Mouse (Mus musculus) adrenal gland, postnatal 25 days (tissue): ENCODE results near the gene Zfp108. TPM values are rescaled to one million over a fixed set of nuclear protein-coding genes. Genes with fewer than 3 reads are reported as not detected.
A peak's percentile ranks its signal among the peaks of the same experiment; 100 is the strongest.
"Not testable (repeated sequence)": the region's sequence is repeated elsewhere in the genome, so short reads cannot be mapped to it uniquely, and the experiment has no call there.

Source experiments
- DNase-seq: peaks from one replicate; pipeline ENCODE4 v3.0.0; 2021; ENCODE audit warnings: mixed read lengths
- long read RNA-seq: library from polyadenylated mRNA; stranded (forward); transcript quantifications from one replicate; pipeline ENCODE4 v2.0.0, GENCODE M21; 2021
- total RNA-seq: library from RNA; stranded (reverse); gene quantifications from 2 replicates; pipeline ENCODE4 v1.2.3, GENCODE M21; 2021

Zfp108 gene
- 3.3 and 4.1 TPM in 2 replicates for total RNA-seq
- long read RNA-seq, partial matches to known transcripts = 0 of 2 reads
- long read RNA-seq, other reads (novel, unspliced or antisense) = 2 of 2 reads

DNA sequence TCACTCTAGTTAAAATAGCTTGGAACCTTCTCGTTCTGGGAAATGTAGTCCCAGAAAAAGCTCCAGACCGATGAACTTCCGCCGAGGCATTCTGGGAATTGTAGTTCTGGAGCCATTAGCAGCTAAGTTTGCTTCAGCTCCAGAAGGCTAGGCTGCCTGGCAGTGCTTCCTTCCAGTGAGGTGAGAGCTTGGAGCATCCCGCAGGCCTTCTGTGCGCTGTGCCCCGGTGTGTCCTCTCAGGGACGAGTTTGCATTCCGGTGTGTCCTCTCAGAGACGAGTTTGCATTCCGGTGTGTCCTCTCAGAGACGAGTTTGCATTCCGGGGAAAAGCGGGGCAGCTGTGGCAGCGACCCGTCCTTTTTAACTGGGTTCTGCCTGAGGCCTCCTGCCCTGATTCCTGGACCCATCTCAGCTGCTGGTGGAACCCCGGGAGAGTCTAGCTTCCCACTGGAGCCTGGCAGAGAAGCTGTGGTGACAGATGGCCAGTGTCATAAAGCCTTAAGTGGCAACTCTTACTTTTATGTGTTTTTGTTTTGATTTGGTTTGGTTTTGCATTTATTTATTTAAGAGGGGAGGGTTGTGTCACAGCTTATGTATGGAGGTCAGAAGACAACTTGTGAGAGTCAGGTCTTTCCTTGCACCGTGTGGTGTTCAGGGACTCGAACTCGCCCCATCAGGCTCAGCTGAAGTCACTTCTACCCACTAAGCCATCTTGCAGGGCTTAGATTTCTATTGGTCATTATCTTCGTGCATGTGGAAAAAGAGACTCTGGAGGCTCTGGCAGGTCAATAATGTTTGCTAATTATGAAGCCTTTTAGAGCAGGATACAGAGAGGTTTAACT, at the start of gene Zfp108:
Gene Zfp108, plus strand, starts transcription at position 162 of the 842 bp plus-strand sequence.
- peak; percentile 71 for DNase-seq

DNA sequence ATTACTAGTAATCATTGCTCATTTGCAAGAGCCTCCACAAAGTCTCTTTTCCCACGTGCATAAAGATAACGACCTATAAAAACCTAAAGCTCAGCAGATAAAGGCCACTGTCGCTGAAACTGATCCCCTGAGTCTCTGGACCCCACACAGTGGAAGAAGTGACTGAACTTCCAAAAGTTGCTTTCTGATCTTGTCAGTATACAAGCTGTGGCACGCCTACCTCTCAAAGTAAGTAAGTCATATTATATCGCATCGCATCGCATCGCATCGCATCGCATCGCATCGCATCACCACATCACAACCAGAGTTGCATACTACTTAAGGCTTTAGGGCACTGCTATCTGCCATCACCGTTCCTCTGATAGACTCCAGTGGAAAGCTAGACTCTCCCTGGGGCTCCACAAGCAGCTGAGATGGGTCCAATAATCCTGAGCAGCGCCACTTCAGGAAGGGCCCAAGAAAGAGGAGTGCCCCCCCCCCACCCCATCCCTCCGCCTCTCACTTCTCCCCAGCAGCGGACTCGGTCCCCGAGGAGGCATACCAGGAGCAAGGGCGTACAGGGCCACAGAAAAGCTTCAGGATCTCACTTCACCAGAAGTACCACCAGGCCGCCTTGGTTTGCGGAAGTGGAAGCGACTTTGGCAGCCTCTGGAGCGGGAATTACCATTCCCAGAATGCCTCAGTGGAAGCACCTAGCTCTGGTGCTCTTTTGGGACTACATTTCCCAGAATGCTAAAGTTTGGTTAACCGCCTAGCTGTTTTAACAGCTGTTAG, 46.9 kb upstream of the Zfp108 start:
- DNase-seq = peak; percentile 47

DNA sequence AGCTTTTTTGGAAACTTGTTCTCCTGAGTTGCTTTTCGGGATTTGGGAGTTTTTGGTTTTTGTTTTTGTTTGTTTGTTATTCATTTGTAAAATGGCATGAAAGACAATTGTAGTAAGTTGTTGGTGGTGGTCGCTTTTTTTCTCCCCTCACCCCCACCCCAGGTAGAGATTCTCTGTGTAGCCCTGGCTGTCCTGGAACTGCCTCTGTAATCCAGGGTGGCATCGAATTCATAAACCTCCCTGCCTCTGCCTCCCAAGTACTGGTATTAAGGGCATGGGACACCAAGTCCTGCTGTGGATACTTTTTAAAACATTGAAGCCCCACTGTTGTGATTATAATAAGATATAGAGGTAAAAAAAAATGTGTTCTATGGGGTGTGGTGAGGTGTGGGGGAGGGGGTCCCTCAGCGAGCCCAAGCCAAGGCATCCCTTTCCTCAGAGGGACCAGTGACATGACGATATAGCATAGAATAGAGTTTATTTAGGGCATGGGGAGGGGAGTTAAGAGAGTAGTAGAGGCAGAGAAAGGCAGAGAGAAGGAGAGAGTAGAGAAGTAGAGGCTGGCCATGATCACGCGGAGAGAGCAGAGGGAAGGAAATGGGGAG, 46.2 kb upstream of the Zfp108 start:
- no peak for DNase-seq

DNA sequence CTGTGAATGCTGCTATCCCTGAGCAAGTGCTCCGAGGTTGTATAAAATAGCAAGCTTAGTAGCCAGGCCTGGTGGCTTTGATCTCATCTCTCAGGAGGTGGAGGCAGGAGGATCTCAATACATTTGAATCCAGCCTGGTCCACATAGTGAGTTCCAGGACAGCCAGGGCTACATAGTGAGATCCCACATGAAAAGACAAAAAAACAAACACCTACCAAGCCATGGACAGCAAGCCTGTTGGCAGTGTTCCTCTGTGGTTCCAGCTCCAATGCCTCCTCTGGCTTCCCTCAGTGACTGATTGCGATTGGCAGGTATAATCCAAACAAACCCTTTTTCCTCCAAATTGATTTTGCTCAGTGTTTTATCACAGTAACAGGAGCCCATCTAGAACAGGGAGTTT, 44.3 kb upstream of the Zfp108 start:
- no peak for DNase-seq

DNA sequence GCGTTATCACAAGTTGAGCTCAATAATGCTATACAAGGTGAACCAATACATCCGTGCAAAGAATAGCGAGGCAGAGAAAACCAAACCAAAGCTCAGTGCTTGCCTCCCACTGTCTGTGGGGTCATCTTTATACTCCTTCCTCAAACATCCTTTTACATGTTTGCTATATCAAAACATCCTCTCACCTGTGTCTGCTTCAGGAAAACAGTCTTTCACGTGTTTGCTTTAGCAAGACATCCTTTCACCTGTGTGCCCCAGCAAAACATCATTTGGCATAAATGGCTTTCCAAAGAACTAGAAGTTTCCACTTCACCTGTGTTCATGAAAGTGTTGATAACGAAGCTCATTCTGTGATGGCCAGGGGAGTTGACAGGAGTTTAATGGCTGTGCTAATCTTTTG, 43.3 kb upstream of the Zfp108 start, which contains the start of gene Zfp111:
Gene Zfp111, minus strand, starts transcription at position 101 of the 400 bp plus-strand sequence.
- no peak for DNase-seq

DNA sequence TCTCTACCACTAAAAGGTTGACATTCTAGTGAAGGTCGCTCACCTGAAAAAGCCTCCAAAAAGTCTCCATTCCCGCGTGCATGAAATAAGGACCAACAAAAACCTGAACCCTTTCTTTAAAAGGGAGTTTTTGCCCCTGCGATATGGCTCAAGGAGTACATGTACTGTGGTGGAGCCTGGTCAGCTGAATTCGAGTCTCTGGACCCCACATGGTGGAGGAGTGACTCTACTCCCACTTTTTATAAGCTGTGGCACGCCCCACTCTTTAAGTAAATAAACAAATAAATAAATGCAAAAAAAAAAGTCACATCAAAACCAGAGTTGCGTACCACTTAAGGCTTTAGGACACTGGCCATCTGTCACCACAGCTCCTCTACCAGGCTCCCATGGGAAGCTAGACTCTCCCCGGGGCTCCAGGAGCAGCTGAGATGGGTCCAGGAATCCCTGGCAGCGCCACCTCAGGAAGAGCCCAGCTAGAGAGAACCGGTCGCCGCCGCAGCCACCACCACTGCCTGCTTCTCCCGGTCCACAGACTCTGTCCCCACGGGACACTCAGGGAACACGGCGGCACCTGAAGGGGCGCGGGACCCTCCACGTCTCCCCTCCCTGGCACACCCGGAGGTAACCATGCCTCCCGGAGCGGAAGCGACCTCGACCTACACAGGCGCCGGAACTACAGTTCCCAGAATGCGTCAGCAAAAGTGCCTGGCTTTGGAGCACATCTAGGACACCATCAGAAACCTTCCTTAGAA, 17.4 kb upstream of the Zfp108 start, which contains the start of gene Zfp109:
Gene Zfp109, minus strand, starts transcription at position 521 of the 752 bp plus-strand sequence.
- DNase-seq = peak; percentile 57

DNA sequence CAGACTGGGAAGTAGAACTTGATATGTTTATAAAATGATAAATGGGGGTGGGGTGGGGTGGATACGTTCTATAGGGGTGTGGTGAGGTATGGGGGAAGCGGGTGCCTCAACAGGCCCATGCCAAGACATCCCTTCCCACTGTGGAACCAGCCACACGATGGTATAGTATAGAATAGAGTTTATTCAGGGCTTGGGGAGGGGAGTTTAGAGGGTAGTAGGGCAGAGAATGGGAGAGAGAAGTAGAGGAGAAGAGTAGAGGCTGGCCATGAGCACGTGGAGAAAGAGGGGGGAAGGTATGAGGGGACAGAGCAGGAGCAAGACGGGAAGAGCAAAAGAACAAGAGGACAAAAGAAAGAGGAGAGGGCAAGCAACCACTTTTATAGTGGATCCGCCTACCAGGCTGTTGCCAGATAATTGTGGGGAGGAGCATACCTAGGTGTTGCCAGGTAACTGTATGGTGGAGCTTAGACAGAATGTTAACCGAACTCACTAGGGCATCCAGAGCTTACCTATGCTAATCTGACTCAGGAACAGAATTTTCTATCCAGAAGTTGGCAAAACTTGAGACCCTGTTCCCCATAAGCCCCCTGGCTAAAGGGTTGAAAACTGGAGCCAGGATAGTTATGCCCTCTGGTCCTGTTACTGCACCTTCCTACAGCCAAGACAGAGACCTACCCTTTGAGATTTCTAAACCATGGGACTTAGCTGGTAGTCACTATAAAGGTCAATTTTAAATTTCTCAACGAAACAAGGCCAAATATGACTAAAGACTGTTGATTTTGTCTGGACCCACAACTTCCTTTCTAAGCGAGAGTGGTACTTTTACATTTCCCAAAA, 597 bp upstream of the Zfp108 start:
- DNase-seq = no peak

DNA sequence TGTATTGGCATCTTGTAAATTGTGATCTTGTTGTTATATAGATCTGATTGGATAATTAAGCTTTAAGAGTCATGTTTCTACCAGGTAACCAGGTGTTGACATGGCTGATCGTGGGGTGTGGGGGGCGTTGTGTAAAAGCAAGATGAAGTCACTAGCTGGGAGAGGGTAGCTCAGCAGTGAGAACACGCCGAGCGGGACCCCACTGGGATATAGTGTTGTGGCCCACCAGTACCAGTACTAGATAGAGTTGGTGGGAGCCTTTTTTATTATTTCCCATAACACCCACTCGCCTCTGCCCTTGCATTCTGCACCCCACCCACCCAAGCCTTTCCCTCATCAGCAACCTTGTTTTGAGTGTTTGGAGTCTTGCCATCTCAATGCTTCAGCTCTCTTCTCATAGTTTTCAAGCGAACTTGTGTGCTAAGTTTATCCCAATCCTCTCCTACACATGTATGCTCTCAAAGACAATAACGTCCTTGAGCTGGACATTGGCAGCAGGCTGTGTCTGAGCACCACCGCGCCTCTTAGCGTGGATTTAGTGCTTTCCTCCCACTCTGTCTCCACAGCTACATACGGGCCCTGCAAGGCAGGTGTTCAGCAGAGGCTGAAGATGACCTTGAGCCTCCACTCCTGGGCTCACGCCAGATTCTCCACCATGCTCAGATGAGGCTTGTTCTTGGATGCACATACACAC, 4.9 kb downstream of the Zfp108 start:
- DNase-seq = no peak

DNA sequence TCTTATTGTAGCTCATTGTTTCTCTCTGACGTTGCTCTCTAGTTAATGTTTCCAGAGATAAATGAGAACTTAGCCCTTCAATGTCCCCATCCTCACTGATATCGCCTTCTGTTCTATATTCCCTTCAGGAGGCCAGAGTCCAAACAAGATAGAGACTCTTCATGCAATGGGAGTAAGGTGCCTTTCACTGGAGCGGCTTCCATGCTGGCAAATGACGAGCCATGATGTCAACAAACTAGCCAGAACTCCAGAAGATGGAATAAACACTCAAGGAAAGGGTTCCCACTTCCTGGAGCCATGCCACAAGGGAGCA, 5.4 kb downstream of the Zfp108 start:
- DNase-seq = no peak

DNA sequence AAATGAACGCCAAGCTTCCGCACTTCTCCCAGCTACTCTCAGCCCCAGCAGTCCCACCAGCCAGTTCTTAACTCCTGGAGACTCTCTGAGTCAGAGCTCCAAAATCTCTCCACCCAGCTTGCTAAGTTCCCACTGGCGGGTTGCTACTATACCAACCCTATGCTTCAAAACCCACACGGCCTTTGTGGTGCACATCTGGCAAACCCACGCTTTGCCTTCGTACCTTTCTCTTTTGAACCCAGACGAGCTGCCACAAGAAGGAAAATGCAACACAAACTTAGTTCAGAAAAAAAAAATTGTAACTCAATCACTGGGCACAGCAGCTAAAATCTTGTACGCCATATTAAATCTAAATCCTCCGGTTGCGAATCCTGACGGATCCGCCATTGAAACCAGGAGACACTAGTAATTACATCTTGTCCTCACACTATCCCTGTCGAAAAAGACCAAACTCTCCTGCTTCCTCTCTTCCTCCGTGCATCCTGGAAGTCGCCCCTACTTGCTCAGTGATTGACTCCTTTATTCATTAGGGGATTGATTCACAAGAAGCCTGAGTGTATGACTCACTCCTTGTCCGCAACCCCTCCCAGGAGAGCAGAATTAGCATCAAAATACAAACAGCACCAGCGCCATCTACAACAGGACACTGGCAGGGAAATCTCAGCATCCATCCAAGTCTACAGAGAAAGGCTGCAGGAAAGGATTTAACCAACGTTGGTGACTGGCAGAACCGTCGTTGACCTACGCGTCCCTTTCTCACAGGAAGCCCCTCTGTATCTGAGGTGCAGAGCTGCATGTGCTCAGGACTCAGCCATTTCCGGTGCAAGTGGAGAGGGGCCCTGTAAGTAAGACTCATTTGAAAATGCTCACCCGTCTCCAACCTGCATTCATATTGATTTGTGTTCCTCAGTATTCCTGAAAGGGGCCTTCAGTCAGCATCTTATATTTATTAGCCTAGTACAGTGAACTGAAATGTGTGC, 13.9 kb downstream of the Zfp108 start:
- DNase-seq = no peak

DNA sequence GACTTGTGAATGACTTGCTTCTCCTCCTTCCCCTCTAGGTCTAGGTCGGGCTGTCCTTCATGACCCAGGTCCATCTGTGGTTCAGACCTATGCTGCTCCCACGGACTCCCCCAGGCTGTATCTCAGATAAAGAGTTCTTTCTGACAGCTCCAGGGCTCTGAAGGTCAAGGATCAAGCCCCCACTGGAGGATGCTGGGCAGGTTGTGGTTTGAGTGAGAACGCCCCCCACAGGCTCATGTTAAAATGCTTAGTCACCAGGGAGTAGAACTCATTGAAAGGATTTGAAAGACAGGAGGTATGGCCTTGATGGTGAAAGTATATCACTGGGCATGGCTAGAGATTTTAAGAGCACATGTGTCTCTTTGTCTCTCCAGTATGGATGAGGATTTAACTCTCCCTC, 14.7 kb downstream of the Zfp108 start:
- DNase-seq = no peak

DNA sequence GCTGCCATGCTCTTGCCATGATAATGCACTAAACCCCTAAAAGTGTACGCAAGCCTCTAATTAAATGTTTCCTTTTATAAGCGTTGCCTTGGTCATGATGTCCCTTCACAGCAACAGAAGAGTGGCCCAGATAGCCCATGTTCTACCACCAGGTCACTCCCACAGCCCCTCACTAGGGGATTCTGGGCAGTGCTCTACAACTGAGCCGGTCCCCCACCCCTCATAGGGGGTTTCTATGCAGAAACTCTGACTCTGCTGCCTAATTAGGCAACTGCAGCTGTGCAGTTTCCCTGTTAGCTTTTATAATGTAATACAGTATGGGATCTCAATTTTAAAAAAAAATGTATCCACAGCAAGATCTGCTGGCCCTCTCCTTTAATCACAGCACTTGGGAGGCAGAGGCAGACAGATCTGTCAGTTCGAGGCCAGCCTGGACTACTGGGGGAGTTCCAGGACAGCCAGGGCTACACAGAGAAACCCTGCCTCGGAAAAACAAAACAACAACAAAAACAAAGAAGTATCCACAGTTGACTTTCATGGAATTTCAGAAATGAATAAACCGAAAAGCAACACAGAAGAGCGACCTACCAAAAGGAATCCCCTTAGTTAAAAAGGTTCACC, 15.2 kb downstream of the Zfp108 start:
- no peak for DNase-seq

DNA sequence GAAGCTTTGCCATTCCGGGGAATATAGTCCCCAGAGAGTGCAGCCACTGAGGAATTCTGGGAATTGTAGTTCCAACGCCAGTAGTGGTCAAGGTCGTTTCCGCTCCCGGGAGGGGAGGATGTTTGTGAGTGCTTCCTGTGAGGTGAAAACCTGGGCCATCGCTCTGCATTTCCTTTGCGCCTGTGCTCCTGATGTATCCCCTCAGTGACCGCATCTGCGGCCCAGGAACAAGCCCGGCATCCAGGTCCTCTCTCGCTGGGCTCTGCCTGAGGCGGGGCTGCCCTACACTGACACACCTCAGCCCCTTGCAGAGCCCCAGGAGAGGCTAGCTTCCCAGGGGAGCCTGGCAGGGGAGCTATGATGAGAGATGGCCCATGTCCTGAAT, 15.7 kb downstream of the Zfp108 start, which contains the start of gene Zfp93:
Gene Zfp93, plus strand, starts transcription at position 133 of the 385 bp plus-strand sequence.
- peak; percentile 73 for DNase-seq

DNA sequence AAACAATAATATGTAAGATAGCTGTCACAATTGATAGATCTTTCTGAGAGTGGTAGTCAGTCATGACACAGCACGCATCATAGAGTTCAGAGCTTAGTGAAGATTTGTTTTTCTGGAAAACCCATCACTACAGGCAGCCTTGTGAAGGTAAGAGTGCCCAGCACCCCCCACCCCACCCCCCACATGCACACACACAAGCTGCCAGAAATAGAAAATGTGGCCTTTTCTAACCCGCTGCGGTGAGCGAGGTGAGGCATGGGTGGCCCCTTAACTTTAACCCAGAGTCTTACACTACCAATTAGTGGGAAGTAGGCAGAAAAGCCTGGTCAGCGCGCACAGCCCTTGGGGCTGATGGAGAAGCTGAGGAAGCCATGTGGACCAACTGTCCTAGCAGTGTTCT, 16.6 kb downstream of the Zfp108 start:
- DNase-seq = no peak

DNA sequence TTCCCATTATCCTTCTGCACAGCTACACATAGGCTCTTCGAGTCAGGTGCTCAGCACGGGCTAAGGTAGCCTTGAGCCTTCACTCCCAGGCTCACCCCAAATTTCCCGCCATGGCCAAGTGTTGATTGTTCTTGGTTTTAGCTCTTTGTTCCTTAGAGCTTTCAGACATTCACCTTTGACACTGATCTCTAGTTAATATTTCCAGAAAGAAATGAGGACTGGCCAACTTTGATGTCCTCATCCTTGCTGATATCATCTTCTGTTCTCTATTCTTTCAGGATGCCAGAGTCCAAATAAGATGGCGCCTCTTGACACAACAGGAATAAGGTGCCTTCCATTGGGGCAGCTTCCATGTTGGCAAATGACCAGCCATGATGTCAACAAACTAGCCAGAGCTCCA, 19.9 kb downstream of the Zfp108 start:
- no peak for DNase-seq

DNA sequence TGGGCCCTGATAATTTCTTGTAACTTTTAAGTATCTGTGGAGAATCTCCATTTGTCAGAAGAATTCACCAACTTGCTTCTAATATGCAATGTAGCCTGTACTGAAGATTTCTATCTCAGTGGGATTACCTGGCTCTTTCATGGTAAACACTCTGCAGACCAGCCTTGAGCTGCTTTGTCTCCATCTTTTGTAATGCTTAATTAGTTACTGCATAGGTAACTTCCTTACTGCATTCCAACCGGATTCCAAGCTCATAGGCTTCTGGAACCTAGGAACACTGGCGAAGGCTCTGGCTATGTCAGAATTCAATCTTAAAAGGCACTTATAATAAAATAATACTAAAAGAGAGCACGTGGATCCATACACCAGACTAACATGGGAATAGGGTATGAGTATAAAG, 24.2 kb downstream of the Zfp108 start:
- not testable (repeated sequence) for DNase-seq

DNA sequence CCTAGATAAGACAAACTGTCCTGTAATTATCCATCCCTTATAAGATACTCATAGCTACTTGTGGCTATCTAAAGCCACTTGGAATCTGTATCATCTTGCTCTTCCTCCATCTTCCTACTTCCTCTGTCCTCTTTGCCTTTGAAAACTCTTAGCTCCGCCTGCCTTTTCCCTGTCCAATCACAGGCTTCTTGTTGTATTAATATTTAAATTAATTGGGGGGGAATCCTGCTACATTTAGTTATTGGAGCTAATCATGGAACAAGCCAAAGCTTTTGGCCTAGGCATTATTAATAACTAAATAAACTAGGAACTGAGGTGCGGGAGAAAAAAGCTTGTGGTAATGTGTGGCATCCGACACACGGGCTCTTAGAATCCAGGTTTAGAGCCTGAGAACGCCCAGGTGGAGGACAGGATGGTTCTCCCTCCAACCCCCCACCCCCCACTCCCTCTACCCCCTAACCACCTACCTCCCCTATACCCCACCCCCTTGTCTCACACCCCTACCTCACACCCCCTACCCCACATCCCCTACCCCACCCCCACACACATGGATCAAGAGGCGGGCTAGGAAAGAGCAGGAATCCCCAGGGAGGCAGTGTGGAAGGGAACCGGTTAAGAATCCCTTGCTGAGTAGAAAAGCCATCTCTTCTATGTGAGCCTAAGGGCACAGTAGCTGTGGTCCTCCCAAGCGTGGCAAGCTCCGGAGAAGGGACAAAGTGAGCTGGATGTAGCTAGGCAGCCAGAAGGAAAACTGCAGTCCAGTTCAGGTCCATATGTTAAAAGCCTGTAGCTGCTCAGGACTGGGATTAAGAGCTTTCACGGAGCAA, 25.6 kb downstream of the Zfp108 start:
- DNase-seq = no peak

DNA sequence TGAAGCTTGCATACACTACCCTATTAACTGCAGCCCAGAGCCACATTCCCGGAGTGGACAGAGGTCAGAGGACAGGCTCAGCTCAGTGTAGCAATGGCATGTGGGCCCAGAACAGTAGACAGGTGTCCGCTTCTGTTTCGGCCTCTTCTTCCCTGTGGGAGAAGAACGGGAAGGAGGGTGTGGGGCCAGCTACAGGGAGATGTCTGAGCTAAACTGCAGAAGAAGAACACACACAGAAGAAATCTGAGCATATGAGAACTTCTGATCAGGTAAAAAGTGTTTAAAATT, 26.2 kb downstream of the Zfp108 start:
- DNase-seq = no peak
